Mouse (Mus musculus) heart, embryonic 14.5 days (tissue): Measurements from ENCODE around the gene Hoxa2. TPM values are rescaled to one million over a fixed set of nuclear protein-coding genes. Genes with fewer than 3 reads are reported as not detected.

ENCODE experiments used
- ATAC-seq: fragments of 200-750 bp; cut with Nextera tagmentation; 2 replicates; pipeline ENCODE4 v1.8.0; 2017; ENCODE audit warnings: low read depth, moderate TSS enrichment; ENCODE audit not compliant: insufficient number of reproducible peaks, insufficient read depth, low FRiP score
- H3K27ac ChIP-seq, 2 experiments: fragments of 200-500 bp in 1 of 2; fragments of 300-500 bp in 1 of 2; sonication (generic) in 1 of 2; replicated peaks in 1 of 2; 2 replicates each; pipeline ENCODE4 v1.5.1; 2012 to 2014; ENCODE audit warnings: low read depth in 2 of 2, low read length in 2 of 2, control low read depth in 1 of 2, mild to moderate bottlenecking in 1 of 2, mixed read lengths in 1 of 2; ENCODE audit not compliant: control insufficient read depth in 1 of 2, insufficient read depth in 1 of 2
- H3K27me3 ChIP-seq: fragments of 300-500 bp; sonication (generic); 2 replicates; pipeline ENCODE4 v1.6.1; 2014; ENCODE audit warnings: mild to moderate bottlenecking, low read length, control low read depth; ENCODE audit not compliant: control insufficient read depth, insufficient read depth
- H3K36me3 ChIP-seq: fragments of 300-500 bp; sonication (generic); 2 replicates; pipeline ENCODE4 v1.6.1; 2014; ENCODE audit warnings: mild to moderate bottlenecking, control low read depth, low read length, mixed read lengths; ENCODE audit not compliant: control insufficient read depth, insufficient read depth
- H3K4me1 ChIP-seq, 2 experiments: fragments of 200-500 bp in 1 of 2; fragments of 300-500 bp in 1 of 2; sonication (generic) in 1 of 2; 2 replicates each; pipeline ENCODE4 v1.6.1; 2012 to 2014; ENCODE audit warnings: low read length in 2 of 2, control low read depth in 1 of 2, mixed read lengths in 1 of 2; ENCODE audit not compliant: control insufficient read depth in 2 of 2, insufficient read depth in 2 of 2
- H3K4me2 ChIP-seq: fragments of 300-500 bp; sonication (generic); 2 replicates; pipeline ENCODE4 v1.6.1; 2014; ENCODE audit warnings: mild to moderate bottlenecking, low read length
- H3K4me3 ChIP-seq, 2 experiments: fragments of 200-500 bp in 1 of 2; fragments of 300-500 bp in 1 of 2; sonication (generic) in 1 of 2; 2 replicates each; pipeline ENCODE4 v1.5.1; 2012 to 2014; ENCODE audit warnings: low read length in 2 of 2, mild to moderate bottlenecking in 2 of 2, control low read depth in 1 of 2, low read depth in 1 of 2, moderate library complexity in 1 of 2; ENCODE audit not compliant: control insufficient read depth in 1 of 2, insufficient read depth in 1 of 2
- H3K9ac ChIP-seq: fragments of 300-500 bp; sonication (generic); 2 replicates; pipeline ENCODE4 v1.6.1; 2014; ENCODE audit warnings: mild to moderate bottlenecking, low read length
- H3K9me3 ChIP-seq: fragments of 300-500 bp; sonication (generic); 2 replicates; pipeline ENCODE4 v1.6.1; 2016; ENCODE audit warnings: low read length, control low read depth; ENCODE audit not compliant: control insufficient read depth
- WGBS: fragments of 180-500 bp; shearing (Covaris S2); extraction: QIAGEN DNeasy Blood & Tissue Kit; methylation state at CpG from one replicate; pipeline ENCODE4 v1.1.7; 2014; 5-methylcytosine and 5-hydroxymethylcytosine counted together
- polyA plus RNA-seq: library from polyadenylated mRNA; unstranded; fragments of >200 nt; fragmentation: Nextera tagmentation; extraction: Ambion mirVana; gene quantifications from 2 replicates; pipeline ENCODE4 v1.2.1, GENCODE M21; 2014

Hoxa2 gene
- polyA plus RNA-seq, 1 experiment from 2014 or later, result 0.66 TPM

GRCm38 (mm10) chr6:52176391-52176790 is 11.8 kb upstream of the Hoxa2 start:
- Histone ChIP-seq H3K27ac (peak overlapping the region; percentile 19 to 31; a peak in 1 of 4 replicates), H3K36me3 (no peaks in the 10 kb centered on the region), H3K9ac (no peak overlapping the region; the same call in 1 of the 2 replicates), H3K4me2 (peak overlapping the region; percentile 38), H3K27me3 (peaks cover 98% of the 10 kb centered on the region), H3K4me3 (peak overlapping the region; percentile 19 to 36; a peak in 2 of 4 replicates), H3K4me1 (peaks cover 0 to 3% of the 10 kb centered on the region in 2 experiments; a peak in 2 of 4 replicates), H3K9me3 (no peaks in the 10 kb centered on the region)
- 2% methylated on average over 6 of the region's 6 CpGs for WGBS
- no peak for ATAC-seq

GRCm38 (mm10) chr6:52175864-52176263 is 11.2 kb upstream of the Hoxa2 start:
- Histone ChIP-seq H3K9me3 (no peaks in the 10 kb centered on the region), H3K27me3 (peaks cover 98% of the 10 kb centered on the region), H3K4me1 (peaks cover 0 to 3% of the 10 kb centered on the region in 2 experiments; a peak in 2 of 4 replicates), H3K36me3 (no peaks in the 10 kb centered on the region), H3K27ac (peak overlapping the region in 1 of 2 experiments; percentile 55; a peak in 2 of 4 replicates), H3K4me2 (peak overlapping the region; percentile 38; the same call in 1 of the 2 replicates), H3K9ac (peak overlapping the region; percentile 31), H3K4me3 (peak overlapping the region; percentile 19 to 36; a peak in 3 of 4 replicates)
- ATAC-seq, result no peak
- WGBS, result 4% methylated on average over 19 of the region's 35 CpGs

- no peaks in the 10 kb centered on the region for H3K36me3 ChIP-seq
- 0 out of 2 replicates have a peak overlapping the region, but pooled peaks have one; percentile 0 for H3K4me2 ChIP-seq
- no peak for ATAC-seq
- H3K4me1 ChIP-seq, result peaks cover 0 to 3% of the 10 kb centered on the region in 2 experiments; a peak in 2 of 4 replicates
- peak overlapping the region; percentile 31 for H3K9ac ChIP-seq
- H3K9me3 ChIP-seq, result no peaks in the 10 kb centered on the region
- peak overlapping the region; percentile 32 to 36 for H3K4me3 ChIP-seq
- H3K27me3 ChIP-seq, result peaks cover 98% of the 10 kb centered on the region
- peak overlapping the region; percentile 45 to 55; a peak in 3 of 4 replicates for H3K27ac ChIP-seq
- 1% methylated on average over 38 of the region's 41 CpGs for whole genome bisulfite sequencing
These were observed 10.5 kb upstream of the Hoxa2 start for GRCm38 (mm10) chr6:52174968-52175751.

GRCm38 (mm10) chr6:52173648-52174047 is 9.0 kb upstream of the Hoxa2 start:
- no peak for ATAC-seq
- Histone ChIP-seq H3K36me3 (no peaks in the 10 kb centered on the region), H3K9me3 (no peaks in the 10 kb centered on the region), H3K4me3 (no peak overlapping the region), H3K27ac (no peak overlapping the region), H3K4me2 (peak overlapping the region; percentile 8; the same call in 1 of the 2 replicates), H3K27me3 (peaks cover 96% of the 10 kb centered on the region), H3K9ac (no peak overlapping the region), H3K4me1 (peaks cover 0 to 3% of the 10 kb centered on the region in 2 experiments; a peak in 2 of 4 replicates)
- WGBS, result 9% methylated on average over 4 of the region's 4 CpGs

GRCm38 (mm10) chr6:52172501-52172900 is 7.9 kb upstream of the Hoxa2 start:
- Histone ChIP-seq H3K9ac (no peak overlapping the region; the same call in 1 of the 2 replicates), H3K4me2 (peak overlapping the region; percentile 52), H3K4me3 (peak overlapping the region; percentile 18 to 23), H3K36me3 (no peaks in the 10 kb centered on the region), H3K27ac (peak overlapping the region in 1 of 2 experiments; percentile 23; a peak in 1 of 4 replicates), H3K27me3 (peaks cover 97% of the 10 kb centered on the region), H3K4me1 (peaks cover 0 to 3% of the 10 kb centered on the region in 2 experiments; a peak in 2 of 4 replicates), H3K9me3 (no peaks in the 10 kb centered on the region)
- no peak for ATAC-seq
- 1% methylated on average over 35 of the region's 35 CpGs for WGBS

- no peak for ATAC-seq
- no peaks in the 10 kb centered on the region for H3K36me3 ChIP-seq
- H3K27ac ChIP-seq, result no peak overlapping the region
- no peaks in the 10 kb centered on the region for H3K9me3 ChIP-seq
- no peak overlapping the region for H3K9ac ChIP-seq
- H3K4me2 ChIP-seq, result peak overlapping the region; percentile 52; the same call in 1 of the 2 replicates
- peaks cover 0 to 3% of the 10 kb centered on the region in 2 experiments; a peak in 2 of 4 replicates for H3K4me1 ChIP-seq
- H3K27me3 ChIP-seq, result peaks cover 97% of the 10 kb centered on the region
- peak overlapping the region in 1 of 2 experiments; percentile 23; a peak in 1 of 4 replicates for H3K4me3 ChIP-seq
- WGBS, result 9% methylated on average over 7 of the region's 7 CpGs
These were observed 7.3 kb upstream of the Hoxa2 start for GRCm38 (mm10) chr6:52171938-52172337.

GRCm38 (mm10) chr6:52171331-52171730 is 6.7 kb upstream of the Hoxa2 start:
- Histone ChIP-seq H3K9me3 (no peaks in the 10 kb centered on the region), H3K9ac (no peak overlapping the region), H3K4me1 (peaks cover 0 to 3% of the 10 kb centered on the region in 2 experiments; a peak in 2 of 4 replicates), H3K4me2 (no peak overlapping the region), H3K27me3 (peaks cover 97% of the 10 kb centered on the region), H3K4me3 (no peak overlapping the region), H3K27ac (no peak overlapping the region; a peak in 1 of 4 replicates), H3K36me3 (no peaks in the 10 kb centered on the region)
- WGBS, result 9% methylated on average over 4 of the region's 4 CpGs
- no peak for ATAC-seq
